Comparison of ENCODE assay signal across 12 mouse cellular contexts in the genomic region with DNA sequence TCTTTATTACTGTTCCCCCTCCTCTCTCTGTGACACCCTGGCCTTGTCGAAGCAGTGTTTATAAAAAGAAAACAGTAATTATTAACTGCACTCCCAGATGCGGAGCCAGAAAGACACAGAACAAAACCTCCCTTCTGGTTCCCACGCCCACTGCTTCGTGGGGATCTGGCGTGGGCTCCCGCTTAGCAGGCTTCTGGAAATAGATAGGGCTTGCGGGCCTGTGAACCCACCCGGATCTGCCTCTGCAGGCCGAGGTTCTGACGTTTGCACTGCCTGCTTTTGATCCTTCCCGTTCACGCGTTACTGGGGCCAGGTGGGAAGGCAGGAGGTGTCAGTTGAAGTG. TPM values are rescaled to one million over a fixed set of nuclear protein-coding genes. Genes with fewer than 3 reads are reported as not detected.
A peak's percentile ranks its signal among the peaks of the same experiment; 100 is the strongest.
DNase-seq lines count a peak whose midpoint lies in the region; ATAC-seq lines count a peak whose summit lies in the region.
"Had no signal": no experiment of that assay in that cellular context is flagged by ENCODE, and none has a peak within 500 bp of the region (broad histone marks: within the 10 kb centered on the region; RNA-seq: fewer than 3 reads in every experiment).

No protein-coding gene starts in this region.

- H3K27ac ChIP-seq in midbrain, embryonic 11.5 days (ENCODE audit: low read depth, low read length): no peak overlapping the region
- H3K27ac ChIP-seq in midbrain, embryonic 10.5 days (replicated peaks): no peak overlapping the region
- no peak overlapping the region for H3K27ac ChIP-seq in intestine, embryonic 16.5 days (ENCODE audit: low read length)
- peak overlapping the region; percentile 64 for H3K27ac ChIP-seq in stomach, embryonic 16.5 days (ENCODE audit: low read length)
- H3K27ac ChIP-seq: embryonic facial prominence, embryonic 10.5 days; left cerebral cortex, adult 2 months; liver, embryonic 13.5 days had no signal

- peak; percentile 53 for DNase-seq in midbrain, embryonic 11.5 days (ENCODE audit: low spot score, missing footprints)
- DNase-seq in midbrain, embryonic 10.5 days (ENCODE audit: low spot score): no peak
- DNase-seq in kidney, postnatal 25 days: peak; percentile 42 to 72
- no peak for DNase-seq in urinary bladder, postnatal 4 days (ENCODE audit: low spot score in 2 of 2)
- DNase-seq: cerebellum, postnatal 14 days; liver, embryonic 13.5 days had no signal

- 82% methylated on average over 13 of the region's 13 CpGs for WGBS in midbrain, embryonic 11.5 days
- 84% methylated on average over 13 of the region's 13 CpGs for WGBS in midbrain, embryonic 10.5 days
- 34% methylated on average over 13 of the region's 13 CpGs for WGBS in intestine, embryonic 16.5 days
- WGBS in stomach, embryonic 16.5 days: 15% methylated on average over 13 of the region's 13 CpGs

- no peak for ATAC-seq in midbrain, embryonic 11.5 days (ENCODE audit: low FRiP score)
- ATAC-seq in intestine, embryonic 16.5 days: no peak
- no peak for ATAC-seq in stomach, embryonic 16.5 days (ENCODE audit: insufficient read depth, low FRiP score)
- ATAC-seq in CD4-positive, CD25-positive, alpha-beta regulatory T cell, adult 4 months: no peak

- no peaks in the 10 kb centered on the region for H3K36me3 ChIP-seq in midbrain, embryonic 11.5 days (ENCODE audit: control insufficient read depth, insufficient read depth, low read length)
- H3K36me3 ChIP-seq in midbrain, embryonic 10.5 days: no peaks in the 10 kb centered on the region
- H3K36me3 ChIP-seq in intestine, embryonic 16.5 days (ENCODE audit: control insufficient read depth, insufficient read depth, low read length): no peaks in the 10 kb centered on the region
- H3K36me3 ChIP-seq in stomach, embryonic 16.5 days (ENCODE audit: control insufficient read depth, insufficient read depth, low read length): no peaks in the 10 kb centered on the region
- H3K36me3 ChIP-seq: embryonic facial prominence, embryonic 10.5 days; liver, embryonic 13.5 days had no signal

- H3K27me3 ChIP-seq in midbrain, embryonic 11.5 days (ENCODE audit: control insufficient read depth, insufficient read depth, low read length): no peaks in the 10 kb centered on the region
- no peaks in the 10 kb centered on the region for H3K27me3 ChIP-seq in midbrain, embryonic 10.5 days (ENCODE audit: low read depth, poor library complexity, severe bottlenecking)
- no peaks in the 10 kb centered on the region for H3K27me3 ChIP-seq in intestine, embryonic 16.5 days (replicated peaks; ENCODE audit: control insufficient read depth, insufficient read depth, low read length)
- no peaks in the 10 kb centered on the region for H3K27me3 ChIP-seq in stomach, embryonic 16.5 days (ENCODE audit: control insufficient read depth, insufficient read depth, low read length)
- H3K27me3 ChIP-seq: liver, embryonic 13.5 days had no signal

- no peaks in the 10 kb centered on the region for H3K9me3 ChIP-seq in midbrain, embryonic 11.5 days (ENCODE audit: control insufficient read depth, low read length)
- no peaks in the 10 kb centered on the region for H3K9me3 ChIP-seq in midbrain, embryonic 10.5 days (replicated peaks)
- H3K9me3 ChIP-seq in intestine, embryonic 16.5 days (ENCODE audit: control insufficient read depth, low read length): no peaks in the 10 kb centered on the region
- H3K9me3 ChIP-seq in stomach, embryonic 16.5 days (replicated peaks; ENCODE audit: control insufficient read depth, low read length): no peaks in the 10 kb centered on the region
- H3K9me3 ChIP-seq: embryonic facial prominence, embryonic 10.5 days; liver, embryonic 13.5 days had no signal

- no peak overlapping the region for H3K9ac ChIP-seq in midbrain, embryonic 11.5 days (ENCODE audit: low read length)
- peak overlapping the region; percentile 52 for H3K9ac ChIP-seq in intestine, embryonic 16.5 days (ENCODE audit: low read depth, low read length)
- 0 out of 2 replicates have a peak overlapping the region, but pooled peaks have one; percentile 13 for H3K9ac ChIP-seq in stomach, embryonic 16.5 days (ENCODE audit: low read length)
- H3K9ac ChIP-seq: liver, embryonic 13.5 days had no signal

- no peaks in the 10 kb centered on the region for H3K4me1 ChIP-seq in midbrain, embryonic 11.5 days (ENCODE audit: control insufficient read depth, insufficient read depth, low read length)
- no peaks in the 10 kb centered on the region; the same call in 1 of the 2 replicates for H3K4me1 ChIP-seq in midbrain, embryonic 10.5 days
- H3K4me1 ChIP-seq in intestine, embryonic 16.5 days (ENCODE audit: control insufficient read depth, insufficient read depth, low read length): peaks cover 7% of the 10 kb centered on the region; the same call in 1 of the 2 replicates
- H3K4me1 ChIP-seq in stomach, embryonic 16.5 days (ENCODE audit: control insufficient read depth, insufficient read depth, low read length): no peaks in the 10 kb centered on the region
- H3K4me1 ChIP-seq: embryonic facial prominence, embryonic 10.5 days; liver, embryonic 13.5 days had no signal

- no peak overlapping the region for H3K4me2 ChIP-seq in midbrain, embryonic 11.5 days
- 0 out of 2 replicates have a peak overlapping the region, but pooled peaks have one; percentile 2 for H3K4me2 ChIP-seq in intestine, embryonic 16.5 days (ENCODE audit: low read depth, low read length)
- H3K4me2 ChIP-seq in stomach, embryonic 16.5 days (ENCODE audit: low read depth, low read length): peak overlapping the region; percentile 20; the same call in 1 of the 2 replicates
- H3K4me2 ChIP-seq: liver, embryonic 13.5 days had no signal

- no peak overlapping the region for H3K4me3 ChIP-seq in midbrain, embryonic 11.5 days (ENCODE audit: low read depth, low read length)
- H3K4me3 ChIP-seq in midbrain, embryonic 10.5 days: no peak overlapping the region
- H3K4me3 ChIP-seq in intestine, embryonic 16.5 days (ENCODE audit: low read length): no peak overlapping the region
- no peak overlapping the region for H3K4me3 ChIP-seq in stomach, embryonic 16.5 days (replicated peaks; ENCODE audit: low read length)
- H3K4me3 ChIP-seq: embryonic facial prominence, embryonic 10.5 days; left cerebral cortex, adult 2 months; liver, embryonic 13.5 days; myocyte had no signal

RNA-seq across cellular contexts. Expression of a gene that starts 11.2 kb away (rescaled TPM):
- 24.2 and 24.3 TPM in 2 replicates for polyA plus RNA-seq in midbrain, embryonic 11.5 days (2014; fragmentation: Nextera tagmentation; extraction: Ambion mirVana)
- polyA plus RNA-seq in midbrain, embryonic 10.5 days (2016; fragmentation: Nextera tagmentation; extraction: Ambion mirVana): 20.8 and 22.6 TPM in 2 replicates
- 28.8 and 31.1 TPM in 2 replicates for polyA plus RNA-seq in intestine, embryonic 16.5 days (2015; fragmentation: Nextera tagmentation; extraction: Ambion mirVana)
- polyA plus RNA-seq in stomach, embryonic 16.5 days (2015; fragmentation: Nextera tagmentation; extraction: Ambion mirVana): 24.3 and 29.0 TPM in 2 replicates
- 10 to 100 TPM; 49.1 to 52.4 TPM for polyA plus RNA-seq in CD4-positive, CD25-positive, alpha-beta regulatory T cell, adult 4 months (2017; shearing (Covaris generic))

RNA-seq across cellular contexts. Expression of a gene that starts 26.3 kb away (rescaled TPM):
- 102 TPM in 2 replicates for polyA plus RNA-seq in midbrain, embryonic 11.5 days (2014; fragmentation: Nextera tagmentation; extraction: Ambion mirVana)
- polyA plus RNA-seq in midbrain, embryonic 10.5 days (2016; fragmentation: Nextera tagmentation; extraction: Ambion mirVana): 113 and 121 TPM in 2 replicates
- 127 and 136 TPM in 2 replicates for polyA plus RNA-seq in intestine, embryonic 16.5 days (2015; fragmentation: Nextera tagmentation; extraction: Ambion mirVana)
- polyA plus RNA-seq in stomach, embryonic 16.5 days (2015; fragmentation: Nextera tagmentation; extraction: Ambion mirVana): 102 and 109 TPM in 2 replicates
- 10 to 100 TPM; 26.2 to 30.5 TPM for polyA plus RNA-seq in CD4-positive, CD25-positive, alpha-beta regulatory T cell, adult 4 months (2017; shearing (Covaris generic))

Comparison
In these comparisons a context has a peak if more than half of its experiments do, and no peak if none do; other contexts are left out.
1. DNase-seq: peak in midbrain, embryonic 11.5 days (single experiment) and kidney, postnatal 25 days (2 of 2); none in midbrain, embryonic 10.5 days (single experiment) and urinary bladder, postnatal 4 days (0 of 2).